Mouse (Mus musculus) heart, embryonic 10.5 days (tissue): ENCODE results near the gene Tvp23b. TPM values are rescaled to one million over a fixed set of nuclear protein-coding genes. Genes with fewer than 3 reads are reported as not detected.

Experiments used
- DNase-seq: peaks from one replicate; pipeline ENCODE4 v3.0.0-alpha.2; 2017; ENCODE audit warnings: low spot score
- H3K27ac ChIP-seq: fragments of 300-500 bp; sonication (generic); 2 replicates; pipeline ENCODE4 v1.5.1; 2016; ENCODE audit warnings: mild to moderate bottlenecking
- H3K27me3 ChIP-seq: fragments of 300-500 bp; sonication (generic); 2 replicates; pipeline ENCODE4 v1.6.1; 2016; ENCODE audit warnings: mild to moderate bottlenecking; ENCODE audit not compliant: poor library complexity, insufficient read depth, severe bottlenecking
- H3K36me3 ChIP-seq: fragments of 300-500 bp; sonication (generic); 2 replicates; pipeline ENCODE4 v1.6.1; 2016; ENCODE audit warnings: mild to moderate bottlenecking, moderate library complexity
- H3K4me1 ChIP-seq: fragments of 300-500 bp; sonication (generic); 2 replicates; pipeline ENCODE4 v1.6.1; 2016; ENCODE audit warnings: mild to moderate bottlenecking
- H3K4me3 ChIP-seq: fragments of 300-500 bp; sonication (generic); 2 replicates; pipeline ENCODE4 v1.5.1; 2016; ENCODE audit warnings: mild to moderate bottlenecking, moderate library complexity
- H3K9me3 ChIP-seq: fragments of 300-500 bp; sonication (generic); 2 replicates; pipeline ENCODE4 v1.6.1; 2016; ENCODE audit warnings: mild to moderate bottlenecking, moderate library complexity
- WGBS: fragments of 180-500 bp; shearing (Covaris S2); methylation state at CpG from one replicate; pipeline ENCODE4 v1.1.7; 2016; 5-methylcytosine and 5-hydroxymethylcytosine counted together
- polyA plus RNA-seq: library from polyadenylated mRNA; unstranded; fragments of >200 nt; fragmentation: Nextera tagmentation; extraction: Ambion mirVana; gene quantifications from 2 replicates; pipeline ENCODE4 v1.2.1, GENCODE M21; 2016

Gene Tvp23b
- polyA plus RNA-seq, 1 experiment from 2014 or later: 61.8 TPM

DNA sequence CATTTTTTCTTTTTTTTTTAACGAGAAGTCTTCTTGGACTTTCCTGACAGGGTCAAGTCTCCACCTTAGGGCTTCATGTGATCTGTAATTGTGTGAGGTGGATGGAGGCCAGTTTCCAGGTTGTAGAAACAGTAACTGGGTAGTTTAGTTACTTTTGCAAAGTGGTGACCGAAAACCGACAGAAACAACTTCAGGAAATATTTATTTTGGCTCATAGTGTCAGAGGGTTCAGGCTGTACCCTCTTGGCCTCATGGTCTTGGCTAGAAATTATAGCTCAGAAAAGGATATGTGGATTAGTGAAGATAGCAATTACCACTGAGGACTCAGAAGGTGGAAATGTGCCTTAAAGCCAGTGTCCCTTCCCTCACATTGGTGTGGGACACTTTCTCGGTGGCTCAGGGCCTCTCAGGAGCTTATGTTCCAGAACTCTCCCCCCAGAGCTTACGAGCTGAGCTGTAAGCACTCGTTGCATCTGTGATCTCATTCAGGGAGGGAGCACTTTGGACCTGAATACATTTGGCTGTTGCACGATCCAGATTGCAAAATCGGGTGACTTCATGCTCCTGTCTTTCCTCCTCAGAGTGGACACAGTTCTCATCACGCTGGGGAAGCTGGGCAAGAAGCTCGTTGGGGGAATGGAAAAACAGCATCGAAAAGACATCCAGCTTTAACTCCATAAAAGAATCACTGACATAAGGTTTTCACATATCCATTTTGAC is 55.7 kb downstream of the Tvp23b start:
- Histone ChIP-seq H3K9me3 (no peaks in the 10 kb centered on the region), H3K4me3 (no peak overlapping the region), H3K36me3 (no peaks in the 10 kb centered on the region), H3K27ac (no peak overlapping the region), H3K4me1 (peaks cover 3% of the 10 kb centered on the region; the same call in 1 of the 2 replicates), H3K27me3 (no peaks in the 10 kb centered on the region)
- WGBS: 80% methylated on average over 11 of the region's 11 CpGs
- no peak for DNase-seq

DNA sequence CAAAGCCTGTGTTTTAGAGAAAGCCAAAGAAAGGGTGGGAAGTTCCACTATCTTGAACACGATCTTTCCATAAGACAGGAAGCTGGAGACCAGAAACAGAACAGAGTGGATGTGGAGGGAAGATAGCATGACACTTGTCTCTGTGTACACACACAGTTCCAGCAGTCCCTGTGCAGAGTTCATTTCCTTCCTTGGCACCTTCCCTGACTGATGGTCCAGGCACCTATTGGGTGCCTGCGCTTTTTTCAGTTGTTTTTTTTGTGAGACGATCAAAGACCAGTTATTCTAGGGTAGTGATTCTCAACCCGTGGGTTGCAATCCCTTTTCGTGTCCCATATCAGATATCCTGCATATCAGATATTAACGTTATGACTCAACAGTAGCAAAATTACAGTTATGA is 58.7 kb downstream of the Tvp23b start:
- H3K4me1 ChIP-seq: peaks cover 4% of the 10 kb centered on the region; the same call in 1 of the 2 replicates
- 61% methylated on average over 6 of the region's 6 CpGs for WGBS
- no peaks in the 10 kb centered on the region for H3K27me3 ChIP-seq
- no peak overlapping the region for H3K4me3 ChIP-seq
- no peak for DNase-seq
- no peak overlapping the region for H3K27ac ChIP-seq
- no peaks in the 10 kb centered on the region for H3K36me3 ChIP-seq
- H3K9me3 ChIP-seq: no peaks in the 10 kb centered on the region

DNA sequence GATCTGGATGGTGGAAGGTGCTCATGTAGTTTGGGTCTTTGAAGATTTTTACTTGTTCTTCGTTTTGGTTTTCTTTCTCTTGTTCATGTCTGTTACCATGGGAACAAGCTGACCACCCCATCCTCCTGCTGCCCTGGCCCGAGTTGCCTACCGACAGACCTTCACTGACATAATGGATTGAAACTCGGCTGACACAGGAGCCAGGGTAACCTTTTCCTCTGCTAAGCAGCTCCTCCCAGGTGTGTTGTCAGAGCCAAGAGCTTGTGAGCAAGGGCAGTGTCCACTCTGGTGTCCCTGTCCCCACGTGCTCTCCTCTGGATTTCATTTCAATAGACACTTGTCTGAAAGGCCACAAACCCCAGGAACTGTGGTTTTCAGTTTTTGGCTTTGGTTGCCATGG is 59.7 kb downstream of the Tvp23b start:
- WGBS: 82% methylated on average over 5 of the region's 5 CpGs

GRCm38 (mm10) chr11:62940176-62940575 is 60.9 kb downstream of the Tvp23b start:
- no peaks in the 10 kb centered on the region for H3K9me3 ChIP-seq
- WGBS: 51% methylated on average over 3 of the region's 3 CpGs

More for the DNA sequence above, 59.7 kb downstream of the Tvp23b start:
- H3K4me1 ChIP-seq: peaks cover 4% of the 10 kb centered on the region; the same call in 1 of the 2 replicates
- no peaks in the 10 kb centered on the region for H3K27me3 ChIP-seq
- H3K4me3 ChIP-seq: no peak overlapping the region
- H3K9me3 ChIP-seq: no peaks in the 10 kb centered on the region
- H3K27ac ChIP-seq: no peak overlapping the region
- DNase-seq: no peak
- H3K36me3 ChIP-seq: no peaks in the 10 kb centered on the region

GRCm38 (mm10) chr11:62943538-62943937 is 64.3 kb downstream of the Tvp23b start:
- H3K36me3 ChIP-seq: no peaks in the 10 kb centered on the region
- H3K27me3 ChIP-seq: no peaks in the 10 kb centered on the region
- H3K4me1 ChIP-seq: peaks cover 4% of the 10 kb centered on the region; the same call in 1 of the 2 replicates
- H3K27ac ChIP-seq: no peak overlapping the region
- no peak overlapping the region for H3K4me3 ChIP-seq
- WGBS: 56% methylated on average over 6 of the region's 6 CpGs
- DNase-seq: no peak
- no peaks in the 10 kb centered on the region for H3K9me3 ChIP-seq

More at GRCm38 (mm10) chr11:62940176-62940575, 60.9 kb downstream of the Tvp23b start:
- no peaks in the 10 kb centered on the region for H3K36me3 ChIP-seq
- H3K4me1 ChIP-seq: peaks cover 4% of the 10 kb centered on the region; the same call in 1 of the 2 replicates
- H3K4me3 ChIP-seq: no peak overlapping the region
- no peaks in the 10 kb centered on the region for H3K27me3 ChIP-seq
- no peak overlapping the region for H3K27ac ChIP-seq
- no peak for DNase-seq

- 77% methylated on average over 4 of the region's 4 CpGs for WGBS
- no peak overlapping the region for H3K27ac ChIP-seq
- no peak for DNase-seq
- H3K9me3 ChIP-seq: no peaks in the 10 kb centered on the region
- H3K4me3 ChIP-seq: no peak overlapping the region
- H3K4me1 ChIP-seq: no peaks in the 10 kb centered on the region
- H3K36me3 ChIP-seq: no peaks in the 10 kb centered on the region
- no peaks in the 10 kb centered on the region for H3K27me3 ChIP-seq
These were observed 66.3 kb downstream of the Tvp23b start for GRCm38 (mm10) chr11:62945514-62945913.

- Histone ChIP-seq H3K27me3 (no peaks in the 10 kb centered on the region), H3K4me1 (no peaks in the 10 kb centered on the region; the same call in 1 of the 2 replicates), H3K4me3 (no peak overlapping the region), H3K9me3 (no peaks in the 10 kb centered on the region), H3K27ac (no peak overlapping the region), H3K36me3 (no peaks in the 10 kb centered on the region)
- no peak for DNase-seq
- 87% methylated on average over 1 of the region's 1 CpGs for WGBS
These were observed 70.3 kb downstream of the Tvp23b start for GRCm38 (mm10) chr11:62949548-62949947.

DNA sequence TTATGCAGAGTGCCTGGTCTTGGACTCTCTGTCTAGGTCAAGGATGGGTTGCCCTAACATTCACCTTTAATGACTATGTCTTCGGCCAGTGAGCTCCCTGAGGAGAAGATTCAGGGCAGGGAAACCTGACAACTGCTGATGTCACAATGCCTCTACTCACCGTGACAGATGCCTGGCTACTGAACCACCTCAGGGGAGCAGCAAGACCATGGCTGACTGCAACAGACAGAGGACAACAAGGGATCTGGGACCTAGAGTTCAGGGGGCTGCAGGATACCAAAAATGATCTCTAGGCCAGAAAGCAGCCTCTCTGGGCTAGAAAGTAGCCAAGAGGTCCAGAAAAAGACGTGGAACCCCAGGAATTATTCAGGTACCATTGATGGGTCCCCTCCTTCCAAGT is 71.8 kb downstream of the Tvp23b start, which contains the start of gene Cdrt4:
TSS of gene Cdrt4 (plus strand) at position 182 of the 400 bp plus-strand sequence.
- DNase-seq: peak; percentile 61
- 79% methylated on average over 3 of the region's 3 CpGs for WGBS
- no peaks in the 10 kb centered on the region; the same call in 1 of the 2 replicates for H3K4me1 ChIP-seq
- no peak within 1 kb of the TSS for H3K4me3 ChIP-seq
- no peaks in the 10 kb centered on the region for H3K9me3 ChIP-seq
- no peak within 1 kb of the TSS for H3K27ac ChIP-seq
- no peaks in the 10 kb centered on the region; the same call in 1 of the 2 replicates for H3K36me3 ChIP-seq
- H3K27me3 ChIP-seq: no peaks in the 10 kb centered on the region

GRCm38 (mm10) chr11:62954766-62955165 is 75.5 kb downstream of the Tvp23b start:
- Histone ChIP-seq H3K27ac (no peak overlapping the region), H3K36me3 (no peaks in the 10 kb centered on the region; the same call in 1 of the 2 replicates)
- no peak for DNase-seq

GRCm38 (mm10) chr11:62955186-62955585 is 75.9 kb downstream of the Tvp23b start:
- DNase-seq: no peak
- Histone ChIP-seq H3K9me3 (no peaks in the 10 kb centered on the region), H3K4me3 (no peak overlapping the region), H3K4me1 (no peaks in the 10 kb centered on the region; the same call in 1 of the 2 replicates), H3K27ac (no peak overlapping the region), H3K27me3 (no peaks in the 10 kb centered on the region), H3K36me3 (no peaks in the 10 kb centered on the region; the same call in 1 of the 2 replicates)
- 77% methylated on average over 5 of the region's 5 CpGs for WGBS

More at GRCm38 (mm10) chr11:62954766-62955165, 75.5 kb downstream of the Tvp23b start:
- no peak overlapping the region for H3K4me3 ChIP-seq
- no peaks in the 10 kb centered on the region; the same call in 1 of the 2 replicates for H3K4me1 ChIP-seq
- no peaks in the 10 kb centered on the region for H3K27me3 ChIP-seq
- 61% methylated on average over 3 of the region's 3 CpGs for WGBS
- H3K9me3 ChIP-seq: no peaks in the 10 kb centered on the region

GRCm38 (mm10) chr11:62955776-62956175 is 76.5 kb downstream of the Tvp23b start:
- no peak overlapping the region for H3K27ac ChIP-seq
- H3K36me3 ChIP-seq: no peaks in the 10 kb centered on the region; the same call in 1 of the 2 replicates
- 46% methylated on average over 6 of the region's 6 CpGs for WGBS
- no peaks in the 10 kb centered on the region for H3K27me3 ChIP-seq
- no peak for DNase-seq
- H3K4me3 ChIP-seq: no peak overlapping the region
- no peaks in the 10 kb centered on the region for H3K9me3 ChIP-seq
- H3K4me1 ChIP-seq: no peaks in the 10 kb centered on the region; the same call in 1 of the 2 replicates

GRCm38 (mm10) chr11:62957626-62958180 is 78.4 kb downstream of the Tvp23b start:
- Histone ChIP-seq H3K27me3 (no peaks in the 10 kb centered on the region), H3K4me3 (no peak overlapping the region), H3K27ac (no peak overlapping the region), H3K4me1 (no peaks in the 10 kb centered on the region; the same call in 1 of the 2 replicates), H3K9me3 (no peaks in the 10 kb centered on the region), H3K36me3 (no peaks in the 10 kb centered on the region; the same call in 1 of the 2 replicates)
- WGBS: 74% methylated on average over 8 of the region's 8 CpGs
- no peak for DNase-seq

- no peaks in the 10 kb centered on the region for H3K27me3 ChIP-seq
- H3K36me3 ChIP-seq: no peaks in the 10 kb centered on the region
- no peaks in the 10 kb centered on the region for H3K9me3 ChIP-seq
- peaks cover 17% of the 10 kb centered on the region for H3K4me1 ChIP-seq
- DNase-seq: no peak
- 70% methylated on average over 4 of the region's 4 CpGs for WGBS
- H3K27ac ChIP-seq: no peak overlapping the region
- H3K4me3 ChIP-seq: no peak overlapping the region
These were observed 84.0 kb downstream of the Tvp23b start for GRCm38 (mm10) chr11:62963292-62963691.
